ENCODE assay signal across 22 mouse cellular contexts in genomic region chr4:44551470-44551869, GRCm38 (mm10).
"Had no signal": no experiment of that assay in that cellular context is flagged by ENCODE, and none has a peak within 500 bp of the region (broad histone marks: within the 10 kb centered on the region; RNA-seq: fewer than 3 reads in every experiment).

No protein-coding gene starts in this region.

- H3K36me3 ChIP-seq: liver, embryonic 13.5 days; liver, embryonic 15.5 days; lung, embryonic 15.5 days; midbrain, embryonic 13.5 days; midbrain, embryonic 15.5 days had no signal

- H3K27ac ChIP-seq: liver, embryonic 13.5 days; liver, embryonic 15.5 days; lung, embryonic 15.5 days; macrophage; midbrain, embryonic 13.5 days; midbrain, embryonic 15.5 days had no signal

- ATAC-seq: liver, postnatal 0 days; lung, postnatal 0 days; midbrain, embryonic 13.5 days; midbrain, embryonic 15.5 days had no signal

- H3K27me3 ChIP-seq: liver, embryonic 13.5 days; liver, embryonic 15.5 days; midbrain, embryonic 15.5 days had no signal

- H3K4me2 ChIP-seq: liver, embryonic 11.5 days; liver, embryonic 13.5 days; liver, embryonic 15.5 days; lung, embryonic 15.5 days; midbrain, embryonic 11.5 days; midbrain, embryonic 13.5 days; midbrain, embryonic 15.5 days had no signal

- DNase-seq: liver, embryonic 13.5 days; liver, postnatal 0 days; lung, adult 2 months; lung, postnatal 14 days; lung, postnatal 36 days; retina, postnatal 1 day; right cerebral cortex, adult 18-20 months; right cerebral cortex, postnatal 25 days; right cerebral cortex, postnatal 4 days; spleen, adult 18-20 months; thymus, adult 18-20 months; thymus, postnatal 14 days; thymus, postnatal 36 days had no signal

- H3K9me3 ChIP-seq: liver, embryonic 13.5 days; liver, embryonic 15.5 days; lung, embryonic 15.5 days; midbrain, embryonic 13.5 days; midbrain, embryonic 15.5 days had no signal

- H3K4me1 ChIP-seq: liver, embryonic 13.5 days; liver, embryonic 15.5 days; lung, embryonic 15.5 days; megakaryocyte, embryonic 14.5 days; midbrain, embryonic 13.5 days; midbrain, embryonic 15.5 days had no signal

- H3K9ac ChIP-seq: liver, embryonic 13.5 days; liver, embryonic 15.5 days; liver, postnatal 0 days; lung, embryonic 15.5 days; midbrain, embryonic 13.5 days; midbrain, embryonic 15.5 days had no signal

- H3K4me3 ChIP-seq: liver, embryonic 13.5 days; liver, embryonic 15.5 days; lung, embryonic 15.5 days; megakaryocyte, embryonic 14.5 days; midbrain, embryonic 13.5 days; midbrain, embryonic 15.5 days had no signal
